Mouse (Mus musculus) gastrocnemius, postnatal 4 days (tissue): Measurements from ENCODE around the gene Sohlh1. TPM values are rescaled to one million over a fixed set of nuclear protein-coding genes. Genes with fewer than 3 reads are reported as not detected.

Source experiments
- DNase-seq, 2 experiments: peaks; one replicate each; pipeline ENCODE4 v3.0.0; 2021 to 2022; ENCODE audit warnings: low spot score in 2 of 2, mixed read lengths in 2 of 2
- long read RNA-seq, 2 experiments: library from polyadenylated mRNA; stranded (forward); transcript quantifications; one replicate each; pipeline ENCODE4 v2.0.0; 2021
- total RNA-seq, 2 experiments: library from RNA; stranded (reverse); gene quantifications; 2 replicates each; pipeline ENCODE4 v1.2.3; 2021

The Sohlh1 gene
- not detected for total RNA-seq
- long read RNA-seq, experiment 1: 0 reads
- long read RNA-seq, experiment 2: 0 reads

DNA sequence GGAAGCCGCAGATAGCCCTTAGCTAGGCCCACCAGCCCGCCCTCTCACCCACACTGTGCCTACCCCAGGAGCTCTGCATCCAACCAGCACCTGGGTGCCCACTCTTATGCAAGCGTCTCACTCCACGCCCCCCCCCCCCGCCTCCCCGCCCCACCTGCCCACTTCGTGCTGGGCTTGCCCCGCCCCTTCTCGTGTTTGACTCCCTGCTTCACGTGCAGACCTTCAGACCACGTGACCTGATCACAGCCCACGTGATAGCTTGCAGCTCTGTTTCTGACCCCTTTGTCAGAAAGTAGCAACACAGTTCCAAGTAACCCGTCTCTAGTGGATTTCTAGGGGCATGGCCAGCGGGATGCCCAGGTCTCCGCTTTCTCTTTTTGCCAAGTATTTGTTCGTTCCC lies at the start of gene Sohlh1:
TSS of gene Sohlh1 (minus strand) at position 23 of the 400 bp plus-strand sequence.
- no peak for DNase-seq

DNA sequence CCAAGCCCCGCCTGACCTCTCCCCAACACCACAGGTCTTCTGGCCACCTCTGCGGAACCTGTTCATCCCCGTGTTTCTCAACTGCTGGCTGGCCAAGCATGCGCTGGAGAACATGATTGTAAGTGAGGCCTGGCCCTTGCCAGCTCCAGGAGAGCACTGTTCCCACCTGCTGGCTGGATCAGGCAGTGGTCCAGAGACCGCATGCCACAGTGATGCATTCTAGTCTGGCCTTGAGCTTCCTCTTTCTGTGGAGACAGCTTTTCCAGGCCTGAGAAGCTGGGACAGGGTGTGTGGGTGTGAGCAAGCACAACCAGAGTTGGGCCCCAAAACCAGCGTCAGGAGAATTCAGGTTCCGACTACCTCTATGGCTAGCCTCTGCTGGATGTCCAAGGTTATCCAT lies 45.4 kb upstream of the Sohlh1 start:
- no peak for DNase-seq

DNA sequence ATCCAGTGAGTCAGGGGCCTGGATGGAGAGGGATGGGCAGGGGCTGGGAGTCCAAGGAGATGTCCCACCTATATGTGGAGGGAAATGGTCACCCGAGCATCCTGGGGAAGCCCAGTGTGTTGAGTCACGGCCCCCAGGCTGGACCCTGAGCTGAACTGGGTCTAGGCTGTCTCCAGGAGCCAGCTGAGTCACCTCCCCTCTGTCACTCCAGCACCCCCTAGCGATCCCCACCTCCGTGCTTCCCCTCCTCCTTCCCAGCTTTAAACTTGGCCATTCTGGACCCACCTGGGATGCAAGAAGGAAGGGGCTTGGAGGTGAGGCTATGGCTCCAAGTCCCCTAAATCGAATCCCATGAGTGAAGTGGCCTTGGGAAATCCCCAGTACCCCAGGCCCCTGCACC lies 41.1 kb upstream of the Sohlh1 start:
- no peak for DNase-seq

DNA sequence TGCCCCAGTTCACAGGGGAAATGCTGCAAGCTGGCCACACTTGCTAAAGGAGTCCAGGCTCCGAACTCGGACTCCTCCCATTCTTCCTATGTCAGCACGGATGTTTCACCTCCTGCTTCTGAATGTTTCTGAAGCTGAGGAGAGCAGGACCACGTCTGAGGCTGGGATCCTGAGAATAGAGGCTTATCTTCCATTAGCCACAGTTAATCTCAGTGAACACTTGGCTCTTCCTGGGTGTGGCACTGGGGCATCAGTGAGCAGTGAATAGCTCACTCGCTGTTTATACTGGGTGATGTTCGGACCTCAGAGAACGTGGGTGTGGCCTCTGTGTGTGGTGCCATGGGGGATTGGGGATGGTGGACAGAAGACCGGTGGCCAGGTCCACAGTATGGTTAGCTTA lies 40.2 kb upstream of the Sohlh1 start:
- DNase-seq: no peak

DNA sequence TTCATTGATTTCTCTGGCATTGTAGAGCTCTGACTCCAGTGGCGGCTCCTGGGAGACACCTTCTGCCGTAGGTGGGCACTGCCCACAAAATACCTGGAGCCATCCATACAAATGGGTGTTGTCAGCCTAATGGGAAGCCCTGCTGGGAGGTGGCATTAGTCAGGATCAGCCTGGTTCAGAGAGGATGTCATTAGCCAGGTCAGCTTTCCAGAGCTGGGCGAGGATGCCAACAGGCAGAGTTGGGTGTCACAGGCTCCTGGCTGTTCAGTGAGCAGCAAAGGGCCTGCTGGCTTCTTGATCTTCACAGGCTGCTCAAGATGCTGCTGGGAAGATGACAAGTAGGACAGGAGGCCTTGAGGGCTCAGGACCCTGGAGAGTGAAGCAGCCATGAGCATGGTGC lies 37.7 kb upstream of the Sohlh1 start:
- no peak for DNase-seq

DNA sequence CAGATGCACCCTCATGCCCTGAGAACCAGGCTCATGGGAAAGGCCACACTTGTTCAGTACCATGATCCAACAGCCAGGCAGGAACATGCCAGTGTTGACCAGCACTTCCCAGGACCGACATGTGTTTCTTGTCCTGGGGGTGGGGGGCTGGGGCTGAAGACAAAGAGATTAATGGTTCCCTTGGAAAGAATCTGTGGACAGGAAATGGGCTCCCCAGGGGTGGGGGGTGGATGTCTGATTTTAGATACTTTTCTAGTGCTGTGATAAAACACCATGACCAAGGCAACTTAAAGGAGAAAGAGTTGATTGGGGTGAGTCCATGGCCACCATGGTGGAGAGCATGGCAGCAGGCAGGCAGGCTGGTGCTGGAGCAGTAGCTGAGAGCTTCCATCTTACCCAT lies 35.2 kb upstream of the Sohlh1 start:
- no peak for DNase-seq

DNA sequence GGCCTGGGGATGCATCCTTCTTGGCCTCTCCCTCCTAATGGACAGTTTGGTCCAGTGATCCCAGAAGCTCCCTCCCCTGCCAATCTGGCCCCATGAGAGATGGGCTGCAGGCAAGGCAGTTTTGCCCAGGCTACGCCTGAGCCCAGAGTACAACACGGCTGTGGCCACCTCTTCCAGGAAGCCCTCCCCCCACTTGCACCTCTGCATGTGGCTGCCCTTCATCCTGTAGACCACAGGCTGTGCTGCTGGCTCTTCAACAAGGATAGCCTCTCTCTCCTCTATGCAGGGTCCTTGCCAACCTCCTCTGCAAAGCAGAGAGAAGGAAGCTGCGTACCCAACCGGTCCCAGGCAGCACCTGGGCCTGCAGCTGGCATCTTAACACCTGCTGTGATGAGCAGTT lies 32.0 kb upstream of the Sohlh1 start:
- no peak for DNase-seq

DNA sequence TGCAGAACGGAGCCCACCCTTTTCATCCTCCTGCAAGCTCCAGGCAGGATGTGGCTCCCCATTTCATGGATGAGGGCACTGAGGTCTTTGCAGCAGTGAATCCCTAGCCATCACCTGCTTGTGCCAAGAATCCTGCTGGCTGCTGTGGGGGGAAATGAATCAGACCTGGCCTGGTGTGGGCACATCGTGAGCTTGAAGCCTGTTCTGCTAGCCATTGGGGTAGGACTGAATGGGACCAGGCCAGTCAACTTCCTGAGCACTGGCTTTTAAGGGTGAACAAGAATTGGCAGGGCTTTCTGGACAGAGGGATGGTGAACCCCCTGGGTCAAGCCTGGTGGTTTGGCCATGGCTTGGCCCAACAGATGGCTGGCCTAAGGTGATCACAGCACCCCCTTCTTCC lies 31.5 kb upstream of the Sohlh1 start:
- no peak for DNase-seq

DNA sequence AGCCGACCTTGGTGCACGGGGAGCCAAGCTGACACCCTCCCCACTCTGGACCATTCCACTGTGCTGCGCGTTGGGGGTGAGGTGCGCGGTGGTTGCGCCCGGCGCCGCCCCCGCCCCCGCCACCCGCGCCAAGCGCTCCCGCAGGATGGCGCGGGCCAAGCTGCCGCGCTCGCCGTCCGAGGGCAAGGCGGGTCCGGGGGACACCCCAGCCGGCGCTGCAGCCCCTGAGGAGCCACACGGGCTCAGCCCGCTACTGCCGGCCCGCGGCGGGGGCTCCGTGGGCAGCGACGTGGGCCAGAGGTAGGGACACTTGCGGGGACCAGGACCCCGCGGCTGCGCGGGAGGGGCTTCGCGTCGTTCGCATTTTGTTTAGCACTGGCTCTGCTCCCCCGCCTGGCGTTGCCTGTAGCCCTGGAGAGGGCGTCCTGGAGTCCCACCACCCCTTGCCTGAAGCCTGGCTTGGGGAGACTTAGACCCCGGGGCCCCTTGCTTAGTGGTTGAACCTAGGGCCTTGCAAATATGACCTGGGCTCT lies 30.8 kb upstream of the Sohlh1 start:
- no peak for DNase-seq

DNA sequence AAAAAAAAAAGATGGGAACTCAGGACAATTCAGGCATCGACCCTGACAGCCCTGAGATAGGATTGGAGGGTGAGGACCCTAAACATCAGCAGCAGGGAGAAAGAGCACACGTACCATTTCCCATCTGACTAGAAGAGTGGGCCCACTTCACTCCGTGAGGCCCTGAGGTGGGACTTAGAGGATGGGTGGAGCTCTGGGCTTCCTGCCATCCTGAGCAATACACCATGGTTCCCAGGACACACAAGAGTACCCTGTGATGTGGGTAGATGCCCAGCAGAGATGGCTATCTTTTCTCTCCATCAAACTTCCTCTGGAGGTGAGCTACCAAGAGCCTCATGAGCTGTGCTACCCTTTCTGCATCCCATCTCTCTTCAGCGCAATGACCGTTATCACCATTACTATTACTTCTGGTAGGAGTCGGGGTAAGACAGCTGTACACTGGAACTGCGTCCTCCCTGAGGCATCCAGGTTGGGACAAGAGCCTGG lies 30.2 kb upstream of the Sohlh1 start:
- no peak for DNase-seq

DNA sequence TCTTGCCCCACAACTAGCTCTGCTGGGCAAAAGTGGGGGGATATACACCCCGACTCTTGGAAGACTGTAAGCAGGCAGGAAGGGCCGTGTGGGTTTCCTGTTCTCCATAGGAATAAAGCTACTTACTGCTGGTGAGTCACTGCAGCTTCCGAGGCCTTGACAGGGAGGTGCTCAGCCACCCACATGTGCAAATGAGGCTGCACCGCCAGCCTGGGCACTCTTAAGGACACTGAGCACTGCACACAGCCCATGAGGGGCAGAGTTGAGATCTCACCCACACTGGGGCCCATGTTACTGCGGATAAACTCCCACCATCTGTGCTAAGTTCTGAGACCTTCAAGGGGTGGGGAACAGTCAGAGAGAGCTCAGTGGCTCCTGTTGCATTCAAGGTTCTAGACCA lies 19.6 kb upstream of the Sohlh1 start:
- no peak for DNase-seq

DNA sequence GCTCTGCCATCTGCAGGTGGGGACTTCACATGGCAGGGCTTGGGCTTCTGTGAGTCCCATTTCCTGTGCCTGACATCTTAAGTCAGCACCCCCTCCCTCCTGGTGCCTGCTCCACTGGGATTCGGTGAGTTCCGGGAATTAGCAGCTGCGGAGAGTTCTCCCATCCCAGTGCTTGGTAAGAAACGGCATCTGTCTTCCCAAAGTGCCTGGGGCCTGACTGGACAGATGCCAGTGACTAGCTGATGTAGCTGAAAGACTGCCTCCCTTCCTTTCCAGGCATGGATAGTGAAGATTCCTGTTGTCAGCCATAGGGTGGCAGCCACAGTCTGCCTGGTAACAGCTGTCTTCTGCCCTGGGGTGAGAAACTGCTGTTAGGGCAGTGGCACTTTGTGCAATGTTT lies 18.4 kb upstream of the Sohlh1 start:
- peak in 1 of 2 experiments; percentile 30 for DNase-seq

DNA sequence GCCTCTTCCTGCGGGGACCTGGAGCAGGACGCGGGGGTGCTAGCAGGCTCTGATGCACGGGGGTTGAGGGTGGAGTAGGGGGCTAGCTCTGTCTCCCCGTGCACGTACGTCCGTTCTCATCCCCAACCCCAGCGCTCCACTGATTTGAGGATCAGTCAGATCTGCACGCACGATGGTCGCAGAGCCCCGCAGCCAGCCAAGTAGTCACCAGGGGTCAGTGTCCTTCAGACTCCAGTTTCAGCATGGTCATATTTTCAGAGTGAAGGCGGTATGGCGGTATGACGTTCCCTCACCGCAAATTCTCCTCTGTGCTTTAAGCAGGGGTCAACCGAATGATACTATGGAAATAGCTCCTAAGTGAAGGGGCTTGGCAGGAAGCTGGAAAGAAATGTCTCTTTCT lies 17.2 kb upstream of the Sohlh1 start:
- DNase-seq: no peak

DNA sequence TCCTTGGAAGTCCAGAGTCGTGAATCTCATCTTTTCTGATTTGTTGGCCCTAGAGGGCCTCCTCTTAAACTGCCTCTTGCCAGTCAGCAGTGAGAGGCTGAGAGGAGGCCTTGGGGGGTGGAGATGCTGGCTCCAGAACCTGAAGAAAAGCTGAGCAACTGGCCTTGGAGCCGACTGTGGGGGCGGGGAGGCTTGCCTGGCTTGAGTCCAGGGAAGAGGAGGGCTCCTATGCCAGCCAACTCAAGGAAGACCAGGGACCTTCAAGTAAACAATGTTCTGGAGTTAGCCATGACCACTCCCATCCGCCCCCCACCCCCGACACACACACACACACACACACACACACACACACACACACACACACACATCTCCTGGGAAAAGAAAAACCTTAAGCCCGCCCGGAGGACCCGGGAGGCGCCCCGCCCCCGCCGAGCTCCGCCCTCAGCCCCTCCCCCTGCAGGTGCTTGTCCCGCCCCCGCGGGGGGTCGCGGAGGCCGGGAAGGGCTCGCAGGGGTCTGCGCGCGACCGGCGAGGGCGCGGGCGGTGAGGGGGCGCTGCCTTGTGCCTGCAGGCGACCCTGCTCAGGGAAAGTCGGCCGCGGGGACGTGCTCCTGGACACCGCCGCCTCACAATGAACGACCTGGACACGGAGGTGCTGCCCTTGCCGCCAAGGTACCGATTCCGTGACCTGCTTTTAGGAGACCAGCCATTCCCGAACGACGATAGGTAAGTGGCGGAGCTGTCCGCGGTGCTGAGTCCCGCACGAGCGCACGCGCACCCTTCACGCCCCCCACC lies 16.5 kb upstream of the Sohlh1 start, which contains the start of gene Kcnt1:
TSS of gene Kcnt1 (plus strand) at position 398 of the 795 bp plus-strand sequence.
- no peak for DNase-seq

DNA sequence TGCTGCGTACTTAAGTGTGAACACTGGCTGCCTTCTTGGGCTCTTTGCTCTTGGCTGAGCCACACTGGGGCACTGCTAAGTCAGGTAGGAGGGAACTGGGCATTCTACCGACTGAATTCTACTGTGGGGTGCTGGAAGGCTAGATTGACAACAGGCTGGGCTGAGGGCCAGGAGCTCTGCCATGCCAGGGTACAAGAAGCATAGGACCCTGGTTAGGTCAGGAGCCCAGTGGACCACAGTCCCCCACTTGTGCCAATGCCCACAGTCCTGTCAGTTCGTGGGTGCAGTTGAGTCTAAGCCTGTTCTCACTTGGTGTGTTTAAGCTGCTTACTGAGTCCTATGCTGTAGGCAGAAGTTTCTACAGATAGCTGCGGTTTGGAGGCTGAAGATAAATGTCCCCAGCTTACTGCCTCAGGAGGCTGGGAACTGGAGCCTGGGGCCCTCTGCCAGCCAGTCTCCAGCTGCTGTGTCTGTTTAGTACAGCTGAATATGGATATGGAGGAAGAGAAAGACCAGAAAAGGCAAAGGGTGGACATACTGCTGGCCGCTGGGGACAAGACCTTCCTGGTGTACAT lies 15.7 kb upstream of the Sohlh1 start:
- no peak for DNase-seq

DNA sequence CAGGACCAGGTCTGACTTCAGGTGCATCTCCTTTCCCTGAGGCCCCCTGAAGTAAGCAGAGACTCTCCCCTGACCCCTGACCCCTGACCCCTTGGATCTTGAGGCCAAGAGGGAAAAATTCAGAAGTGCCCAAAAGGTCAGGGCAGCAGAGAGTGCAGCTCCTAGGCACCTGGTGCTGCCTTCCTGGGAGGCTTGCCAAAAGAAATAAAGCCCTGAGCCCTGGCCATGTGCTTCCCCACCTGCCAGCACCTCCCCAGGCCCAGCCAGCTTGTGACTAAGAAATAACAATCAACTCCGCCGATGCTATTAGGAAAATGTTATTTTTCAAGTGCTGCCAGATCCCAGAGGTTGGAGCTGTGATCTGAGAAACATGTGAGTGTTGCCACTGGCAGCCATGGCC lies 15.0 kb upstream of the Sohlh1 start:
- no peak for DNase-seq

DNA sequence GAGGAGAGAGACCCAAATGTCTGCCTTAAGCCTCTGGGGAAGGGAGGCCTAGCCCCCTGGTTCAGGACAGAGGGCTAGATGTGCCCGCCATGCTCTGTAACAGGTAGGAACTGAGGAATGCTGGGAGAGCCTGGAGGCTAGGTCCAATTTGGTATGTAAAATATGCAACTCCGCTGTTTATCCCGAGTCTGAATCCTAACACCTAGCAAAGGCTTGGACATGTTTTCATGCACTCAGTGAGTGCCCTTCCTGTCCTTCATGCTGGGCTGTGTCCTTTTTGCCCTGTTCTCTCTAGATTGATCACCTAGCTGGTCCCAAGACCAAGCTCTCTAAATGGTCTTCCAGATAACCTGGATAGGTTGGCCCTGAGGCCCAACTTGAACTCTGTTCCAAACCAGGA lies 12.8 kb upstream of the Sohlh1 start:
- no peak for DNase-seq

DNA sequence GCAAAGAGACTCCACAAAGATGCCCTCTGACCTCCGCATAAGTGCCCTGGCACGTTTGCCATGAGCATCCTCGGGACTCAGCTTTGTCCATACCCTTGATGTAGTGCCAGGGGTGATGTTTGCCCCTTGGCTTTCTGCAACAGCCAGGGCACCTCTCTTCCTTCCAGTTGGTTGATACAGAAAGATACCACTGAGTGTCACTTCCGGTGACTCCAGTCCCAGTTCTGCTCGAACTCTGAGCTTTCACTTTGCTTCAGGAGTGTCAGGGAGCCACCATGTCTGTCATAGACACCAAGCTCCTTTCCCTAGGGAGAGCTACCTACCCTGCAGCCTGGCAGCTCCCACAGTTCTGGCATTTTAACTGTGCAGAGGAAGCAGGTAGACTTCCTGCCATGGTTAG lies 7.0 kb upstream of the Sohlh1 start:
- no peak for DNase-seq

DNA sequence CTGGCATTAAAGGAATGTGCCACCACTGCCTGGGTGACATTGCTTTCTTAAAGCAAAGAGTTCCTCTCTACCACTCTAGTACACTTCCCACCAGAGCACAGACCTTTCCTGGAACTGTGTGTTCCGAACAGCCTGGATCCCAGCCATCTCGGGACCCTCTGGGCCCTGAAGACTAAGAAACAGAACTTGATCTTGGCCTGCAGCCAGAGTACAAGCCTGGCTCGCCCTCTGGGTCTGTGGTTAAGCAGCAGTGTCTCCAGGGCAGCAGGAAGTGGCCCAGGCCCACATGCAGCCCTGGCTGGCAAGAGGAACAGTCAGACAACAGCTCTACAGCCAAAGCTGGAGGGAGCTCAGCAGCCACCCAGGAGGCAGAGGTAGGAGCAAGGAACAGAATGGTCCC lies 5.6 kb upstream of the Sohlh1 start:
- peak in 1 of 2 experiments; percentile 16 for DNase-seq

DNA sequence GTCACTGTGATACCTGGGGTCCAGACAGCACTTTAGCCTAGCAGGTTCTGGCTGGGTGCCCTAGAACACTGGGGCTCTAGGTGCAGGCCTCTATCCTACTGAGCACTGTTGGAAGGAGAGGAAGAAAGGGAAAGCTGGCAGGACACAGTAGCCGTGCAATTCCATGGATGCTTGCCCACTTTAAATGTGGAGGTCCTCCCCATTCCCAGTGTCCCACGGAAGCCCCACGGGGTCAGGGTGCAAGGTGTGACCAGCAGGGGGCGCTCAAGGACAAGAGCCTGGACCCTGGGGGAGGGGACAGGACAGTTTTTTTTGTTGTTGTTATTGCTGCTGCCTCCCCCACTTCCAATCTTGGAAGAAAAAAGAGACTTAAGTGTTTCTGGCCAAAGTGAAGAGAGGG lies 3.3 kb upstream of the Sohlh1 start:
- peak; percentile 40 to 48 for DNase-seq

DNA sequence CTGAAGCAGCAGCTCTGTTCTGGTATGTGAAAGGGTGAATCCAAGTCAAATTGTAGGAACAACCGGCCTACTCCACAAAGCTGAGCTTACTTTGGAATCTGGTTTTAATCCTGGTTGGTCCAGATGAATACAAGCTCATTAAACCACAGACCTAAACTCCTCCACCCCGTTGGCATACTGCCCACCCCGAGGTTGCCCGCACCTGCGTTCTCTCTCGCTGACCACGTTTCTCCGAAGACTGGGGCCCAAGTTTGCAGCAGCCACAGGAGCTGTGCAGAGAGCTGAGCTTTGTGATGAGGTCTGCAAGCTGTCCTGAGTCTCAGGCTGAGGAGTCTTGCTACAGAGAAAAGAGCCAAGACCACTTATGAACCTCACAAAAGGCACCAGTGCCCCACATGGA lies 532 bp downstream of the Sohlh1 start:
- no peak for DNase-seq

DNA sequence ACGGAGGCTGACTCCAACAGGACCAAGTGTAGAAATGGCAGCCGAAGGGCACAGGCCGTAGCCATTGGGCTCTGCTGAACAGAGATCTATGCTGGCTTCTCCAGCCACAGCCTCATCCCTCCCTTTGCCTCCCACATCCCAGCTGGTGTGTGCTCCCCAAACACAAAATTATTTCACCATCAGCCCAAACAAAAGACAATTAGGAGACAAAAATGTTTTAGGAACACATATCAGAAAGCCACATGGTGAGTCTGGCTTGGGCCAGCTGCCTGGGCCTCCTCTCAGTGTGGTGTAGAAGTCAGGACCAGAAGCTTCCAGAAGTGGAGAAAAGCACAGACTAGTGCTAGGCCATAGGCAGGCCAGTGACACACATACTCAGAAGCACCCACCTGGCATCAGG lies 3.0 kb downstream of the Sohlh1 start:
- DNase-seq: no peak

DNA sequence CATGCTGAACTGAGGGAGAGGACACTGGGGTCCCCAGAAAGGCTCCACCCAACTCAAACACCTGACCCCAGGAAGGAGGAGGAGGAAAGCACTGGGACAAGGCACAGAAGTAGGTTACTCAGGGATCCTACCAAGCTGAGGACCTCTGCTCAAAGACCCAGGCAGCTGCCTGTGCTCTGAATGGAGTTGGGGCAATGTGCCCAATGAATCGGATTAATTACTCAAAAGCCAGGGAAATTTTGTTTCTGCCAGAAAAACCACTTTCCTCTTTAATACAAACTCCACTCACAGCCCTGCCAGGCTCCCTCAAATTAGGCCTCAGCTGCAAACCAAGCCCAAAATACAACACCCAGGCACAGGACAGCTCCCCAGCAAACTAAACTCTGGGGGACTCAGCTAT lies 4.3 kb downstream of the Sohlh1 start:
- no peak for DNase-seq
